Mouse (Mus musculus): Measurements from ENCODE around the gene Gm11562.
"Not testable (repeated sequence)": the region's sequence is repeated elsewhere in the genome, so short reads cannot be mapped to it uniquely, and the experiment has no call there.

Gene Gm11562

DNA sequence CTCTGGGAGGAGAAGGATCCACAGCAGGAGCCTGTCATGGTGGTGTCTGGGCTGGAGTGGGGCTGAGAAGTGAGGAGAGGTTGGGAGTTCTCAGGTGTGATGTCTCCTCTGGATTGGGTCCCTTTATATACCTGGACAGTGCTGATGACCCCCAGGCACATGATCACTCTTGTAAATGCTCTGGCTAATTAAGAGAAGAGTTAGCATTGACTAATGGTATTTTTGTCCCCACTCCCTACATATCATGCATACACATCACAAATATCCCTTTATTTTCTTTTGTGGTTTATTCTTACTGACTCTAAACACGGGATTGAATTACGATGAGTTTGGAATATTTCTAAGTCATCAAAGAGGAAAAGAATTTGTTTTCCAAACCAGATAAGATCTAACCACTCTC lies at the start of gene Gm11562:
Gene Gm11562, minus strand, starts transcription at position 101 of the 400 bp plus-strand sequence.
- no peak for DNase-seq

DNA sequence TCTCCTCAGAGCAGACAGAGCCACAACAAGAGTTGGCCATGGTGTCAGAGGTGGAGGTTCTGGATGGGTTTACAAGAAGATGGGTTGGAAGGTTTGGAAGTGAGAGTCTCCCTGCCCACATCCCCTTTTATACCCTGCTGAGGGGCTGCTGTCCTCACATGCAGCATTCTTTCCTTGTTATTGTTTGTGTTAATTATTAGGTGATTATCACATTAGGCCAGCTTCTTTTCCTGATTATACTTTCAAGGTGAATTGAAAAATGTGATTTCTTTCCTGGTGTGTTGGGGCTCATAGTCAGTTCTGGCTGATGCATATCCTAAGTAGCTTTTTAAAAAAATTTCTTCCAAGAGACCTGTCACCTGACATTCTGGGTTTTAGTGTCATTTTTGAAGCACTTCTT lies 45.6 kb upstream of the Gm11562 start, which contains the start of gene Krtap4-6:
Gene Krtap4-6, minus strand, starts transcription at position 101 of the 400 bp plus-strand sequence.
- no peak for DNase-seq

DNA sequence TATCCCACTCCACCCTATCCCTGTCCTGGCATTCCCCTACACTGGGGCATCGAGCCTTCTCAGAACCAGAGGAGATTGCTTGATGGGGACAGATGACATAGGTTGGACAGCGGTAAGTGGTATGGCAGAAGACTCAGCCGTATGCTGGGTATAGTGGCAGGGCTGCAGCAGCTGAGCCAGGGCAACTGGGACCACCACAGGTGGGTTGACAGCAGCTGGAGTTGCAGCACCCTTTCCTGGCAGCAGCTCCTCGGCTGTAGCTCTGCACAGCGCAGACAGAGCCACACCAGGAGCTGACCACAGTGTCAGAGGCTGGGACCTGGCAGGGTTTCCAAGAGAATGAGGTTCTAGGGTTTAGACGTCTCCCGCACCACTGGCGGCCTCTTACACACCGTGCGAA lies 42.6 kb upstream of the Gm11562 start:
- DNase-seq = no peak

DNA sequence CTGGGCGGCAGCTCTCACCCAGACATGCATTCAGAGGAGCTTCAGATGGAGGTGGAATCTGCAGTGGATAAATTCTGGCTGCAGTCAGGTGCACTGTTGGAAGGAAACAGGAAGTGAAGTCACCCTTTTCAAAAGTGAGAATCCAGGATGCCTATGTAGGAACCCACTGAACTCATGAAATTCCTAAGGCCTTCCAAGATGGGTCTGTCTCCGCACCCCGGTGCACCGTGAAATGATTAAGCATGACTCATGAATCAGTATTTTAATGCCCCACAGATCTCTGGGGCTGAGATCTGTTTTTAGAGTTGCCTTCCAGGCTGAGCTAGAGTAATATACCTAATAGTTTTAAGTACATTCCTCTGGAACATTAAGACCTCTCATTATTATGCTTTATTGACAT lies 39.0 kb upstream of the Gm11562 start:
- DNase-seq = no peak

DNA sequence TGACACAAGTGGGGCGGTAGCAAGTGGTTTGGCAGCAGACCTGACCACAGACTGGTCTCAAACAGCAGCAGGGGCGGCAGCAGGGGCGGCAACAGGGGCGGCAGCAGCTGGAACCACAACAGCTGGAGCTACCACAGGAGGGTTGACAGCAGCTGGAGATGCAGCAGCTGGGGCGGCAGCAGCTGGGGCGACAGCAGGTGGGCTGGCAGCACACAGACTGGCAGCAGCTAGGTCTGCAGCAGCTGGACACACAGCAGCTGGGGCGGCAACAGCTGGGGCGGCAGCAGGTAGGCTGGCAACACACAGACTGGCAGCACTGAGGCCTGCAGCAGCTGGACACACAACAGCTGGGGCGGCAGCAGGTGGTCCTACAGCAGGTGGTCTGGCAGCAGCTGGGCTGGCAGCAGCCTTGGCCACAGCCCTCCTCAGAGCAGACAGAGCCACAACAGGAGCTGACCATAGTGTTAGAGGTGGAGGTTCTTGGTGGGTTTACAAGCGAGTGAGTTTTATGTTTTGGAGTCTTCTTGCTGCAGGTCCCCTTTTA lies 38.3 kb upstream of the Gm11562 start, which contains the start of gene Gm11563:
Gene Gm11563, minus strand, starts transcription at position 494 of the 544 bp plus-strand sequence.
- DNase-seq = not testable (repeated sequence)

DNA sequence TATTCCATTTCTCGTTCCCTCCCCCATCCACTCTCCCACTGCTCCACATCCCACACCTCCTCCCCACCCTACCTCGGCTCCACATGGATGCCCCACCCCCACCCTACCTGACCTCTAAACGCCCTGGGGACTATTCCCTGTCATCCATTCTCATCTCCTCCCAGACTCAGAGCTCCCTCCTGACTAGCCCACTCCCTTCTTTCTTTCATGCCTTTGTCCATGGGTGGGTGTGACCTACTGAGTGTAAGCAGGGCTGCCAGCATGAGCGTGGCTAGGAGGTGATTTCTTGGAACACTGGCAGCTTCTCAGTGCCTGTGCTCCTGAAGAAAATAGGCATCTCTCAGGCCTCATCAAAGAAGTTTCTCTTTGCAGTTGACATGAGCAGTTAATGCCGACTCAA lies 36.8 kb upstream of the Gm11562 start:
- no peak for DNase-seq

DNA sequence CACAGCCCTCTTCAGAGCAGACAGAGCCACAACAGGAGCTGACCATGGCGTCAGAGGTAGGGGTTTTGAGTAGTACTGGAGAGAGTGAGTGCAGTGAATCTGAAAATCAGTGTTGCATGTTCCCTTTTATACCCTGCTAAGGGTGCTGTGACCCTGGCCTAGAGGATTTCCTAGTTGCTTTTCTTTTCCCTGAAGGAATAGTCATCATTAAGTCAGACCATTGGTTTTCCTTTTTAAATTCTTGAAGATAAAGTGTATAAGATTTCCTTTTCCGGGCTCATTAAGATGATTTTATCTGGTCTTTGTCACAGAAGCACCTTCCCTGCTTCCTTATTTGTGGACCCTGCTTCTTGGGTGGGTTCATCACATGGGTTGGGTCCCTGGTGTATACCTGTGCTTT lies 29.9 kb upstream of the Gm11562 start, which contains the start of gene Gm11555:
Gene Gm11555, minus strand, starts transcription at position 101 of the 400 bp plus-strand sequence.
- DNase-seq = no peak

DNA sequence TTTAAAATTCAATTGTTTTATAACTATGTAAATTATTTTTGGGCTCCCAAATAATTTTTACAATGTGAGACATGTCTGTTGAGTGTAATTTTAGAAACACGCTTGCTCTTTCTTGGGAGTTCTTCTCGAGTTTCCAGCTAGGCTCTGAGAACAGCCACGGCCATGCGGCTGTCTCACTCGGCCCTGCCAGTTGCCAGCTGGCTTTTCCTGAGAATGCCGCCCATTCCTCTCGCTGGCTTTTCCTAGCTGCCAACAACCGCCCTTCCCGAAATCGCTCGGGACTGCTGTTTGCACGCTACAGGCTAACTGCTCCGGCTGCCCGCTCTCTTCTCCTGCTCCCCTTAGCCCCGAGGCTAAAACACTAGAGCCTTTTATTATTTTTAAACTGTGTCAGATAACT lies 26.2 kb upstream of the Gm11562 start:
- DNase-seq = no peak

DNA sequence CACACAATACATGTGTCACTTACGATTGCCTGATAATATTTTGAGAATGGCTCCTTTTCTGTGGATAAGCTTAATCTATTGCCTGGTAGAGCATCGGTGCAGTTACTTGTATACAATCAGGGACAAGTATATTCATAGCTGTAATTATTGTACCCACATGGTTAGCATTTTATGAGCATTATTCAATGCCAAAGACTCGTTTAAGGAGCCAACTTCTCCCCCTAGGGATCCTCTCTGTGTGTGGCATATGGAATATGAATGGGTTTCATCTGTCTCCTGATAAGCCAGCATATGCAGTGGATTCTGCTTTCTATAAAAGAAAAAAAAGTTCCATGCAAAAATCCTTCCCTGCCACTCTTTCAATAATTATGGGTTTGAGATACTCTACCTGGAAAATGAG lies 24.1 kb upstream of the Gm11562 start:
- no peak for DNase-seq

DNA sequence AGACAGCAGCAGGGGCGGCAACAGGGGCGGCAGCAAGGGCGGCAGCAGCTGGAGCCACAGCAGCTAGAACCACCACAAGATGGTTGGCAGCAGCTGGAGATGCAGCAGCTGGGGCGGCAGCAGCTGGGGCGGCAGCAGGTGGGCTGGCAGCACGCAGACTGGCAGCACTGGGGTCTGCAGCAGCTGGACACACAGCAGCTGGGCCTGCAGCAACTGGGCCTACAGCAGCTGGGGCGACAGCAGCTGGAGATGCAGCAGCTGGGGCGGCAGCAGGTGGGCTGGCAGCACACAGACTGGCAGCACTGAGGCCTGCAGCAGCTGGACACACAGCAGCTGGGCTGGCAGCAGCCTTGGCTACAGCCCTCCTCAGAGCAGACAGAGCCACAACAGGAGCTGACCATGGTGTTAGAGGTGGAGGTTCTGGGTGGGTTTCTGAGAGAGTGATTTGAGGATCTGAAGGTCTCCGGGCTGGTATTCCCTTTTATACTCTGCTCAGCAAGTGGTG lies 23.5 kb upstream of the Gm11562 start, which contains the start of gene Krtap4-7:
Gene Krtap4-7, minus strand, starts transcription at position 455 of the 505 bp plus-strand sequence.
- not testable (repeated sequence) for DNase-seq

DNA sequence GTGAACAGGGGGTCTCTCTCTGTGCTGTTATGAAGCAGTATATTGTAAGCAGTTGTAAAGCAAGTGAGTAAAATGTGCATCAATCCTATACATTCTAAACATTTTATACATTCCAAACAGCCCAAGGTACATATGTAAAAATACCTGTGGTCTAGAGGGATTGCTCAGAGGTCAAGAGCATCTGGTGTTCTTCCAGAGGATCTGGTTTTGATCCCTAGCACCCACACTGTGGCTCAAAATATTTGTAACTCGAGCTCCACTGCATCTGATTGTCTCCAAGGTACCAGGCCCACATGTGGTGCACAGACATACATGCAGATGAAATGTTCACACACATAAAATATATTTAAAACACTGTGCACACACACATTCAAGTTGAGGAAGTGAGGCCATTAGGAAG lies 20.7 kb upstream of the Gm11562 start:
- no peak for DNase-seq

DNA sequence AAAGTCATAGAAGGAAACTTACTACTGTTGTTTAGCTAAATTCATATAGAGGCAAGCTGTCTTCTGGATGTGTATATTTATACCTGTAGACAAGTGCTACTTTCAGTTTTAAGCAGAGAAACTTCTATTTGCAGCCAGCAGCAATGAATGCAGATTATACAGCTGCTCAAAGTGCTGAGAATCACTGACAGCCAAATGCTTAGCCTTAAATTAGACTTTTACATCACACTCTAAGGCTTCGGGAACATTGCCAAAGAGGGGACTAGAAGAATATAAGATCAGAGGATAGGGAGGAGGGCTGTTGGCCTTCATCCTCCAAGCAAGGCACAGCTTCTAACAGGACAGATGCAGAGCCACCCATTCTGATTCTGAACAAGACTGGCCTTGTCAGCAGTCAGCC lies 16.9 kb upstream of the Gm11562 start:
- no peak for DNase-seq

DNA sequence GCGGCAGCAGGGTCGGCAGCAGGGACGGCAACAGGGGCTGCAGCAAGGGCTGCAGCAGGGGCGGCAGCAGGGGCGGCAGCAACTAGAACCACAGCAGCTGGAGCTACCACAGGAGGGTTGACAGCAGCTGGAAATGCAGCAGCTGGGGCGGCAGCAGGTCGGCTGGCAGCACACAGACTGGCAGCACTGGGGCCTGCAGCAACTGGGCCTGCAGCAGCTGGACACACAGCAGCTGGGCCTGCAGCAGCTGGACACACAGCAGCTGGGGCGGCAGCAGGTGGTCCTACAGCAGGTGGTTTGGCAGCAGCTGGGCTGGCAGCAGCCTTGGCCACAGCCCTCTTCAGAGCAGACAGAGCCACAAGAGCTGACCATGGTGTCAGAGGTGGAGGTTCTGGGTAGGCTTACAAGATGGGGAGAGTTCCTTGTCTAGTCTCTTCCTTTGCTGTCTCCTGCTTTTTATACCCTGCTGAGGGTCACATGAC lies 14.5 kb upstream of the Gm11562 start, which contains the start of gene Krtap4-2:
Gene Krtap4-2, minus strand, starts transcription at position 432 of the 482 bp plus-strand sequence.
- DNase-seq = no peak

DNA sequence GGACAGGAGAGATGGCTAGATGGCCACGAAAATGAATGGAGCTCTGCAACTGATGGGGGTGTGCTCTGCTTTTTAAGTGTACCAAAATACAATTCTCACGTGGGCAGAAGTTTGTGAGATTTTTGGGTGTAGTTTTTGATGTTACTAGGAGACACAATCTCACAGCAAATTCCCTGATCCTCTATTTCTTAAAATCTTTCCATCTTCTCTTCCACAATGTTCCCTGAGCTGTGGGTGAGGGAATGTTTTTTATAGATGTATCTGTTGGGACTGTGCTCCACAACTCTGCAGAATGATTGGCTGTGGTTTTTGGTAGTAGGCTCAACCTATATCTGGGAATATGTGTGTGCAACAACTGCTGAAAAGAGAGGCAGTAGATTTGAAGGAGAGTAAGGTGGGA lies 13.1 kb upstream of the Gm11562 start:
- DNase-seq = no peak

DNA sequence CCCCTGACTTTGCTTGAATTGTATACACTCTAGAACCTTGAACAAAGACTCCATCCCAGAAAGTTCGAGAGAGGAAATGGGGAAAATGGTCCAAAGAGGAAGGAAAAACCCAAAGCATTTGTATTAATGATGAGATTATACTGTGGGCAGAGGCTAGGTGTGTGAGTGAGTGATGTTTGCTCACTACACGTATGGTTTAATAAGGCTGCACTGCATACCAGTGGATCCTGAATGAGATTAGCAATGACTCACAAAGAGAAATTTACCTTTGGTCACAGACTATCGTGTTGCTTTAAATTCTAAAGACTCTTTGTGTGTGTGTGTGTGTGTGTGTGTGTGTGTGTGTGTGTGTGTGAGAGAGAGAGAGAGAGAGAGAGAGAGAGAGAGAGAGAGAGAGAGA lies 10.7 kb upstream of the Gm11562 start:
- DNase-seq = no peak

DNA sequence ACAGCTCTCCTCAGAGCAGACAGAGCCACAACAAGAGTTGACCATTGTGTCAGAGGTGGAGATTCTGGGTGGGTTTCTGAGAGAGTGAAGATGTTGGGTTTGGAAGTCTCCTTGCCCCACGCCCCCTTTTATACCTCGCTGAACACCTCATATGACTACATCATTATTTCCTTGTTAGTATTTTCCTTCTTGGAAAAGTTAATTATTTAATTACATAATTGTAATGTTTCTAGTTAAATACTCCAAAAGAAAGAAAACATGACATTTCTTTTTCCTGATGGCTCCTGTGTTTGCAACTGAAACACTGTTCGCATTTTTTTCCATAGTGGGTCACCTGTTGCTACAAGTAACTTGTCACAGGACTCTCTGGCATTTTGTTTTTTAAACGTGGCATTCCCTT lies 7.9 kb upstream of the Gm11562 start, which contains the start of gene Krtap4-1:
Gene Krtap4-1, minus strand, starts transcription at position 101 of the 400 bp plus-strand sequence.
- no peak for DNase-seq

DNA sequence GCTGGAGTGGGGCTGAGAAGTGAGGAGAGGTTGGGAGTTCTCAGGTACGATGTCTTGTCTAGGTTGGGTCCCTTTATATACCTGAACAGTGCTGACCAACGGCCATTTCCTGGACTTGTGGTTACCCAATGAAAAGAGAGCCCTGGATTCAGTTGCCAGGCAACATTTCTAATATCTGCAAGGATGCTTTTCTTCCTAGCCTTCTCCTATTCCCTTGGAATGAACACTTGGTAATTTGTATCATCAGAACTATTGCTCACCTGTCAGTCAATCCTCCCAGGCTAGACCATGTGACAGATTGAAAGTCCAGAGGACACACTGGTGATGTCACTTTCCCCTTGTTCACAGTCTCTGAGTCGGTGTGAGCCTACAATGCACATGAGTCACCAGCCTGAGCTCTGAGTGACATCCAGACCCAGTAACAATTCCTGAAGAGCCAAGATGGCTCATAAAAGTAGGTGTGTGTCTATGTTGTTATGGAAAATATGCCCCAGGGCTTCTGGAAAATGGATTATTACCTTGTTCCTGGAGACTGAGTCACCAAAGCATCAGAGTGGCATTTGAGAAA lies 5.4 kb downstream of the Gm11562 start, which contains the start of gene Krtap2-4:
Gene Krtap2-4, minus strand, starts transcription at position 51 of the 568 bp plus-strand sequence.
- DNase-seq = no peak

DNA sequence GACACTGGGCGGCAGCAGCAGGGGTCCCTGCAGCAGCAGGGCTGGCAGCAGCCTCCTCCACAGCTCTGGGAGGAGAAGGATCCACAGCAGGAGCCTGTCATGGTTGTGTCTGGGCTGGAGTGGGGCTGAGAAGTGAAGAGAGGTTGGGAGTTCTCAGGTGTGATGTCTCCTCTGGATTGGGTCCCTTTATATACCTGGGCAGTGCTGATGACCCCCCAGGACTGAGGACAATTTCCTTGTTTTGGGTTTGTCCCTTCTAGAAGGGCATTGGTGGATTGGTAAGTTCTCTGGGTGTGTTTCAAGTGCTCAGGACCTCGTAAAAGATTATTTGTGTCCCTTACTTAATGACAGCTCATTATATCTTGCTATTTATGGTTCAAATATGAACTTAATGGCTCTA lies 10.1 kb downstream of the Gm11562 start, which contains the start of gene Gm11937:
Gene Gm11937, minus strand, starts transcription at position 101 of the 400 bp plus-strand sequence.
- DNase-seq = not testable (repeated sequence)

DNA sequence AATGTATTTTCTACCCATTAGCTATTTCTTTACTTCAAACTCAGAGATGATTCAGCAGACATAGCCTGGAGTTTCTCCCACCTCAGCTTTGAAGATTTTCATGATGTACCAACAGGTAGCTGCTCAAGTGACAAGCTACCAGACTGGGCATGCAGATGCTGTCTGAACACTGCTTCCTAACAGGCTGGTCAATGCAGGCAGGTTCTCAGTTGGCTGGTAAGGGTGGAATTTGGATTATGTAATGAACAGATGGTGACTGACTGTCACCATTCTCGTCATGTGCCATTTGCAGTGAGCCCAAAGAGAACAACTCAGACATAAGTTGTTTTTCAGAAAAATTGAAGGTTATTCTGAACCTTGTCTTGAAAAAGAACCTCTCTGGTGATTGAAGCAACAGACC lies 11.1 kb downstream of the Gm11562 start:
- DNase-seq = peak; percentile 9

DNA sequence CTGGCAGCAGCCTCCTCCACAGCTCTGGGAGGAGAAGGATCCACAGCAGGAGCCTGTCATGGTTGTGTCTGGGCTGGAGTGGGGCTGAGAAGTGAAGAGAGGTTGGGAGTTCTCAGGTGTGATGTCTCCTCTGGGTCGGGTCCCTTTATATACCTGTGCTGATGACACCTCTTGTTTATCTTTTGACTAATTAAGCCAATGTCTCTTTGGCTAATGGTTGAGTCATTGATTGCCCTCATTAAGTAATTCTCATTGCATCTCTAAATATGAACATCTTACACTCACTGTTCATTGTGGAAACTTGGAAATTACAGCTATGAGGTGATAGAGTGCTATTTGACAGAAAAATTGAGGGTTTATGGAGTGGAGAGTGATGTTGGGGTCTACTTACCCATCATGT lies 17.0 kb downstream of the Gm11562 start, which contains the start of gene Gm11938:
Gene Gm11938, minus strand, starts transcription at position 101 of the 400 bp plus-strand sequence.
- not testable (repeated sequence) for DNase-seq

DNA sequence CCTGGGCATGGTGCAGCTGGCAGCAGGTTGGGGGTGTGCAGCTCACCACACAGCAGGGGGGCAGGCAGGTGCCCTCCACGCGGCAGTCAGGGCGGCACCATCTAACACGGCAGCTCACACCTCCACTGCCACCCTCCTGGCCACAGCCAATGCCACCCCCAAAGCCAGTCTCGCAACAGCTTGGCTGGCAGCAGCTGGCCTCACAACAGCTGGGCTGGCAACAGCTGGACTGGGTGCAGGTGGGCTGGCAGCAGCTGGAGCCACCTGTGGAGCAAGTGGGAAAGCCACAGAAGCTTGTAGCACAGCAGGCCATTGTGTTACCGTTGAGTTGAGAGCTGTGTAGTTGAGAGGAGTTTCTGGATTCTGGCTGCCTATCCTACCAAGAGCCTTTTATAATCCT lies 22.5 kb downstream of the Gm11562 start, which contains the start of gene Krtap9-3:
Gene Krtap9-3, minus strand, starts transcription at position 364 of the 400 bp plus-strand sequence.
- not testable (repeated sequence) for DNase-seq

DNA sequence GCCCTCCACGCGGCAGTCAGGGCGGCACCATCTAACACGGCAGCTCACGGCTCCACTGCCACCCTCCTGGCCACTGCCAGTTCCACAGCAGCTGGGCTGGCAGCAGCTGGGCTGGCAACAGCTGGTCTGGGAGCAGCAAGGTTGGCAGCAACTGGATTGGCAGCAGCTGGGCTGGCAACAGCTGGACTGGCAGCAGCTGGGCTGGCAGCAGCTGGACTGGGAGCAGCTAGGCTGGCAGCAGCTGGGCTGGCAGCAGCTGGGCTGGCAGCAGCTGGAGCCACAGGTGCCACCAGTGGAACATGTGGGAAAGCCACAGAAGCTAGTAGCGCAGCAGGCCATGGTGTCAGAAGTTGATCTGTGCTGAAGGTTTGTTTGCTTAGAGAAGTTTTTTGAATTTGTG lies 29.3 kb downstream of the Gm11562 start, which contains the start of gene Krtap1-3:
Gene Krtap1-3, minus strand, starts transcription at position 359 of the 400 bp plus-strand sequence.
- no peak for DNase-seq

DNA sequence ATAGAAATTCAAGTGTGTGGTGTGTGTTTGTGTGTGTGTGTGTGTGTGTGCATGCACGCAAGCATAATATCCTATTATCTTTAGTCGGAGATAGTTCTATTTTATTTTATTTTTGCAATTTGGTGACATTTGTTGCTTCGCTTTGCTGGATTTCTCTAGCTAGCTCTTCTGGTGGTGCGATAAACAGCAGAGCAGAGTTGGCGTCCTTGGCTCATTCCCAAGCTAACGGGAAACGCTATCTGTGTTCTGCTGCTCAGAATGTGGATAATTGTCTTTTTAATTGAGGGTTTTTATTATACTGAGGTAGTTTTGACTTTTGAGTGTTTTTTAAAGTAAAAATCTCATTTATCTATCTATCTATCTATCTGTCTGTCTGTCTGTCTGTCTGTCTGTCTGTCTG lies 35.1 kb downstream of the Gm11562 start:
- DNase-seq = no peak

All from cerebellum, adult 11 months (tissue).